Mouse (Mus musculus) heart, postnatal 0 days (tissue): ENCODE measurements around the gene Cap2. TPM values are rescaled to one million over a fixed set of nuclear protein-coding genes. Genes with fewer than 3 reads are reported as not detected.

Source experiments
- ATAC-seq: fragments of 200-750 bp; cut with Nextera tagmentation; 2 replicates; pipeline ENCODE4 v1.8.0; 2017; ENCODE audit warnings: low read depth, moderate number of reproducible peaks, moderate library complexity; ENCODE audit not compliant: insufficient read depth
- DNase-seq: peaks from one replicate; pipeline ENCODE4 v3.0.0-alpha.2; 2016; ENCODE audit warnings: low spot score
- H3K27ac ChIP-seq: fragments of 300-500 bp; sonication (generic); 2 replicates; pipeline ENCODE4 v1.5.1; 2014; ENCODE audit warnings: low read depth, mild to moderate bottlenecking
- H3K27me3 ChIP-seq: fragments of 300-500 bp; sonication (generic); 2 replicates; pipeline ENCODE4 v1.6.1; 2014; ENCODE audit warnings: low read length, mixed read lengths; ENCODE audit not compliant: control insufficient read depth, insufficient read depth
- H3K36me3 ChIP-seq: fragments of 300-500 bp; sonication (generic); replicated peaks from 2 replicates; pipeline ENCODE4 v1.6.1; 2014; ENCODE audit warnings: low read length, mixed read lengths; ENCODE audit not compliant: control insufficient read depth, insufficient read depth
- H3K4me1 ChIP-seq: fragments of 300-500 bp; sonication (generic); 2 replicates; pipeline ENCODE4 v1.6.1; 2014; ENCODE audit warnings: antibody characterized with exemption; ENCODE audit not compliant: control insufficient read depth, insufficient read depth
- H3K4me2 ChIP-seq: fragments of 300-500 bp; sonication (generic); 2 replicates; pipeline ENCODE4 v1.6.1; 2014; ENCODE audit warnings: low read depth, mild to moderate bottlenecking, low read length, moderate library complexity
- H3K4me3 ChIP-seq: fragments of 300-500 bp; sonication (generic); 2 replicates; pipeline ENCODE4 v1.5.1; 2014; ENCODE audit warnings: low read depth, low read length
- H3K9ac ChIP-seq: fragments of 300-500 bp; sonication (generic); replicated peaks from 2 replicates; pipeline ENCODE4 v1.6.1; 2014; ENCODE audit warnings: low read depth, low read length, mixed read lengths
- H3K9me3 ChIP-seq: fragments of 300-500 bp; sonication (generic); replicated peaks from 2 replicates; pipeline ENCODE4 v1.6.1; 2016; ENCODE audit warnings: low read length; ENCODE audit not compliant: control insufficient read depth
- CTCF ChIP-seq: IDR thresholded peaks from 2 replicates; pipeline ENCODE4 v1.5.1; 2016; ENCODE audit warnings: antibody characterized with exemption, control low read depth, low read depth
- EP300 ChIP-seq: IDR thresholded peaks from 2 replicates; pipeline ENCODE4 v1.6.1; 2016; ENCODE audit warnings: antibody characterized with exemption, low read depth
- WGBS: fragments of 180-500 bp; shearing (Covaris S2); extraction: QIAGEN DNeasy Blood & Tissue Kit; methylation state at CpG from one replicate; pipeline ENCODE4 v1.1.7; 2014; 5-methylcytosine and 5-hydroxymethylcytosine counted together
- polyA plus RNA-seq: library from polyadenylated mRNA; unstranded; fragments of >200 nt; fragmentation: Nextera tagmentation; extraction: Ambion mirVana; gene quantifications from 2 replicates; pipeline ENCODE4 v1.2.1, GENCODE M21; 2015
- total RNA-seq: library from RNA; depleted of rRNA; stranded (reverse); fragments of >200 nt; gene quantifications from 2 replicates; pipeline ENCODE4 v1.2.3, GENCODE M21; 2014; ENCODE audit warnings: low replicate concordance

Cap2 gene
- total and polyA plus RNA-seq, 2 experiments from 2014 or later, result 144 to 257 TPM

- no peak overlapping the region for H3K4me3 ChIP-seq
- DNase-seq (no peak), ATAC-seq (no peak)
- no peak for TF ChIP-seq CTCF
- TF ChIP-seq EP300, result no peak
- no peak overlapping the region for H3K9ac ChIP-seq
- H3K4me1 ChIP-seq, result peaks cover 22% of the 10 kb centered on the region
- no peak overlapping the region for H3K4me2 ChIP-seq
- no peaks in the 10 kb centered on the region for H3K27me3 ChIP-seq
- 69% methylated on average over 8 of the region's 8 CpGs for whole genome bisulfite sequencing
- H3K9me3 ChIP-seq, result no peaks in the 10 kb centered on the region
- no peaks in the 10 kb centered on the region for H3K36me3 ChIP-seq
- no peak overlapping the region for H3K27ac ChIP-seq
Observed at GRCm38 (mm10) chr13:46548132-46548531, 46.5 kb downstream of the Cap2 start.

- no peak for DNase-seq
- H3K9ac ChIP-seq, result no peak overlapping the region
- no peak for ATAC-seq
- H3K27ac ChIP-seq, result no peak overlapping the region
- H3K4me1 ChIP-seq, result peaks cover 23% of the 10 kb centered on the region
- no peak overlapping the region for H3K4me2 ChIP-seq
- no peaks in the 10 kb centered on the region for H3K36me3 ChIP-seq
- H3K4me3 ChIP-seq, result no peak overlapping the region
- no peaks in the 10 kb centered on the region for H3K27me3 ChIP-seq
- H3K9me3 ChIP-seq, result no peaks in the 10 kb centered on the region
- TF ChIP-seq EP300 (no peak), CTCF (no peak)
- WGBS, result 70% methylated on average over 5 of the region's 5 CpGs
Observed at GRCm38 (mm10) chr13:46548600-46549179, 47.0 kb downstream of the Cap2 start.

DNA sequence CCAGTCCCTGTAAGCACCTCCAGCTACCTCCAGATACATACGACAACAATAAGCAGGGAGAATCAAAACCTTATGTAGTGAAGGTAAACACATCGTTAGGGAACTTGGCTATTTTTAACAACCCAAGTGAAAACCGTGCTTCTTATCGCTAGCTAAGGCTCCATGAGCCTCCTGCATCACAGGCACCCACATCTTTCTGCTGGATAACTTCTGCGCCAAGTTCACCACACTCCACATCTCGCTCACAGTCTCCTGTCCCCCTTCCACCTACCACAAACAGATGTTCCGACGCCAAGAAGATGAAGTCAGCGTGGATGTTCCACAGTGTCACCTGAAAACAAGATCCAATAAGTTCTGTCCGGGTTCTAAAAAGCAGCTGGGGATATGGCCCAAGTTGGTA, 49.0 kb downstream of the Cap2 start:
- Histone ChIP-seq H3K9me3 (no peaks in the 10 kb centered on the region), H3K4me3 (no peak overlapping the region), H3K27ac (peak overlapping the region; percentile 47), H3K4me2 (no peak overlapping the region), H3K9ac (no peak overlapping the region), H3K27me3 (no peaks in the 10 kb centered on the region), H3K36me3 (no peaks in the 10 kb centered on the region), H3K4me1 (peaks cover 23% of the 10 kb centered on the region)
- DNase-seq (no peak), ATAC-seq (0 out of 2 replicates have a peak, but pooled peaks have one; percentile 8)
- no peak for TF ChIP-seq CTCF
- no peak for TF ChIP-seq EP300
- WGBS, result 52% methylated on average over 10 of the region's 10 CpGs

- TF ChIP-seq EP300, result no peak
- no peak for TF ChIP-seq CTCF
- no peak for ATAC-seq
Observed at GRCm38 (mm10) chr13:46554736-46555135, 53.1 kb downstream of the Cap2 start.

GRCm38 (mm10) chr13:46565913-46566312, 64.3 kb downstream of the Cap2 start:
- Histone ChIP-seq H3K27me3 (no peaks in the 10 kb centered on the region), H3K27ac (no peak overlapping the region), H3K36me3 (peaks cover 16% of the 10 kb centered on the region), H3K4me1 (peaks cover 3% of the 10 kb centered on the region; the same call in 1 of the 2 replicates), H3K9me3 (no peaks in the 10 kb centered on the region), H3K9ac (no peak overlapping the region), H3K4me3 (no peak overlapping the region), H3K4me2 (no peak overlapping the region)
- DNase-seq (no peak), ATAC-seq (no peak)
- TF ChIP-seq EP300 (no peak), CTCF (no peak)
- 87% methylated on average over 5 of the region's 5 CpGs for WGBS

More at GRCm38 (mm10) chr13:46554736-46555135, 53.1 kb downstream of the Cap2 start:
- H3K4me2 ChIP-seq, result no peak overlapping the region
- WGBS, result 86% methylated on average over 9 of the region's 9 CpGs
- H3K27ac ChIP-seq, result no peak overlapping the region
- no peaks in the 10 kb centered on the region for H3K27me3 ChIP-seq
- H3K4me1 ChIP-seq, result peaks cover 15% of the 10 kb centered on the region
- no peak overlapping the region for H3K4me3 ChIP-seq
- H3K9ac ChIP-seq, result no peak overlapping the region
- peaks cover 9% of the 10 kb centered on the region; the same call in 1 of the 2 replicates for H3K36me3 ChIP-seq
- DNase-seq, result no peak
- H3K9me3 ChIP-seq, result no peaks in the 10 kb centered on the region

- DNase-seq (no peak), ATAC-seq (no peak)
- Histone ChIP-seq H3K27ac (peak overlapping the region; percentile 55; the same call in 1 of the 2 replicates), H3K4me2 (no peak overlapping the region), H3K9ac (no peak overlapping the region), H3K27me3 (no peaks in the 10 kb centered on the region), H3K9me3 (no peaks in the 10 kb centered on the region), H3K4me1 (peaks cover 18% of the 10 kb centered on the region), H3K36me3 (no peaks in the 10 kb centered on the region; the same call in 1 of the 2 replicates), H3K4me3 (no peak overlapping the region)
- no peak for TF ChIP-seq CTCF
- no peak for TF ChIP-seq EP300
- WGBS, result 91% methylated on average over 8 of the region's 8 CpGs
Observed at GRCm38 (mm10) chr13:46569469-46569868, 67.8 kb downstream of the Cap2 start.
